Mouse (Mus musculus): ENCODE results near the gene Dnajb14. TPM values are rescaled to one million over a fixed set of nuclear protein-coding genes. Genes with fewer than 3 reads are reported as not detected.

The Dnajb14 gene
- polyA plus RNA-seq, 1 experiment from 2014 or later: 7.0 TPM

DNA sequence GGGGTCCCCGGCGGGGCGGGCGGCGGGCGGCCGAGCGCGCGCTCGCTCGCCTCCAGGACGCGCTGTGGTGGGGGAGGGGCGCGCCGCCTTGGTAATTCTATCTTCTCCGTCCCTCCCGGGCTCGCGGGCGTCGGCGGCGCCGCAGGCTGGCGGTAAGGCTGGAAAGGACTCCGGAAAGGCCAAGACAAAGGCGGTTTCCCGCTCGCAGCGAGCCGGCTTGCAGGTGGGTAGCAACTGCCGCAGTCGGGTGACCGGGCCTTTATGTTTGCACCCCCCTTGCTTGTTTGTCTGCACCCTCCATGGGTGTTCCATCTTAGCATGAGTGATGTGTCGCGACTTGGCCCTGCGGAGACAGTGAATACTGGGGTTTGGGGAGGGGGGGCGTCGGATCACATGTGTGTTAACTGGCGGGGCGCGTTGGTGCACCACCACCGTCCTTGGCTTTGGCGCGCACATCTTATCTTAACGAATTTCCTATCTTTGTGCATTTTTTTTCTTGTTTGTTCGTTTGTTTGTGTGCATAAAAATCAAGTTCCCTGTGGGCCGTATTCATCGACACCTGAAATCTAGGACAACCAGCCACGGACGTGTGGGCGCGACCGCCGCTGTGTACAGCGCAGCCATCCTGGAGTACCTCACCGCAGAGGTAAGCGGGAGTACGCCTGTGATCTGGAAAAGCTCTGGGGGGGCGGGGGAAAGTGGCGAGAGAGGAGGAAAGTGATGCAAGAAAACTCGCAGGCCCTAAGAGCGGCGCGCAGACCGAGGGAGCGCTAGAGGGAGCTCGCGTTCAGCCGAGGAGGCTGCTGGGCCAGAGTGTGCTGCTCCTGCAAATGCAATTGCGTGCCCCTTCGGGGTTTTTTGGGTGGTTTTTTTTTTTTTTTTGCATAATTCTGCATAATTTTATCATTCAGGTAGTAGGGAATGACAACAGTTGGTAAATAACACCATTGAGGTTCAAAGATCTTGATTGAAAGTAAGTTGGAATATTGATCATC is 2.2 kb upstream of the Dnajb14 start:
- Histone ChIP-seq H3K4me1 (replicated peaks) (peaks cover 33% of the 10 kb centered on the region), H3K27me3 (ENCODE audit: insufficient read depth, poor library complexity, severe bottlenecking) (no peaks in the 10 kb centered on the region), H3K4me3 (peak overlapping the region; percentile 89), H3K9me3 (no peaks in the 10 kb centered on the region), H3K36me3 (peaks cover 11% of the 10 kb centered on the region), H3K27ac (peak overlapping the region; percentile 99)
- peak; percentile 88 for DNase-seq (ENCODE audit: low spot score)
- WGBS: under 1% methylated on average over 74 of the region's 74 CpGs

DNA sequence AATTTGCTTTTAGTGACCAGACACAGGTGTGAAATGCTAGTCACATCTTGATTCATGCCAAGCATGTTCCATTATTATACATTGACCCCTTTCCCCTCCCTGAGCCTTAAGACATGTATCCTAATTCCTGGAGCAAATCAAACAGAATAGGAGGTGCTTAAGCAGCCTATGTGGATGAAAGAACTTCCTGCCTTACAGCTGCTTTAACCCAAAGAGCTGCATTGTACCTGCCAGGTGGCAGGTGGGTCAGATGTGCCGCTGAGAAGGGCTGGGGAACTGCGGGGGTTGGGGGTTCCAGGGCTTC is 390 bp upstream of the Dnajb14 start:
- H3K4me1 ChIP-seq (replicated peaks): peaks cover 33% of the 10 kb centered on the region
- no peaks in the 10 kb centered on the region for H3K9me3 ChIP-seq
- peak overlapping the region; percentile 97 for H3K27ac ChIP-seq
- DNase-seq (ENCODE audit: low spot score): no peak
- H3K36me3 ChIP-seq: peaks cover 11% of the 10 kb centered on the region
- no peaks in the 10 kb centered on the region for H3K27me3 ChIP-seq (ENCODE audit: insufficient read depth, poor library complexity, severe bottlenecking)
- WGBS: 0% methylated on average over 2 of the region's 2 CpGs
- peak overlapping the region; percentile 80 for H3K4me3 ChIP-seq

- H3K36me3 ChIP-seq: peaks cover 11% of the 10 kb centered on the region
- peaks cover 33% of the 10 kb centered on the region for H3K4me1 ChIP-seq (replicated peaks)
- 5% methylated on average over 26 of the region's 26 CpGs for WGBS
- peak overlapping the region; percentile 97 for H3K27ac ChIP-seq
- H3K9me3 ChIP-seq: no peaks in the 10 kb centered on the region
- no peak for DNase-seq (ENCODE audit: low spot score)
- peak overlapping the region; percentile 80 for H3K4me3 ChIP-seq
- no peaks in the 10 kb centered on the region for H3K27me3 ChIP-seq (ENCODE audit: insufficient read depth, poor library complexity, severe bottlenecking)
Observed at GRCm38 (mm10) chr3:137868094-137868913, 829 bp downstream of the Dnajb14 start.

DNA sequence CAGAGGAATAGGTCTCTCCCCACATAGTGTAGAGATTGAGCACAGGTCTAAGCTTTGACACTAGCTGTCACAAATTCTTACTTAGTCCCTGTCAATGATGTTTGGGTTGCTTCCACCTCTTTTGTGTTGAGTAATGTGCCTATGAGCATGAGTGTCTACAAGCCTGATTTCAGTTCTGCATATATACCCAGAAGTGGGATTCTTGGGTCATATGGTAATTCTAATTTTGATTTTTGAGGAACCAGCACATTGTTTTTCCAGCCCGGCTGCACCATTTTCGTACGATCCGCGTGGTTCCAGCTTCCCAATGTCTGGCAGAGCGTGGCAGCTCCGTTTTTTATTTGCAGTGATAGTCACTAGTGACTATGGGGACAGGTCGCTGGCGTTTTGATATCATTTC is 1.9 kb downstream of the Dnajb14 start:
- Histone ChIP-seq H3K27me3 (ENCODE audit: insufficient read depth, poor library complexity, severe bottlenecking) (no peaks in the 10 kb centered on the region), H3K36me3 (peaks cover 16% of the 10 kb centered on the region), H3K27ac (no peak overlapping the region), H3K4me3 (no peak overlapping the region), H3K4me1 (replicated peaks) (peaks cover 27% of the 10 kb centered on the region), H3K9me3 (no peaks in the 10 kb centered on the region)
- DNase-seq (ENCODE audit: low spot score): no peak
- 93% methylated on average over 9 of the region's 9 CpGs for WGBS

DNA sequence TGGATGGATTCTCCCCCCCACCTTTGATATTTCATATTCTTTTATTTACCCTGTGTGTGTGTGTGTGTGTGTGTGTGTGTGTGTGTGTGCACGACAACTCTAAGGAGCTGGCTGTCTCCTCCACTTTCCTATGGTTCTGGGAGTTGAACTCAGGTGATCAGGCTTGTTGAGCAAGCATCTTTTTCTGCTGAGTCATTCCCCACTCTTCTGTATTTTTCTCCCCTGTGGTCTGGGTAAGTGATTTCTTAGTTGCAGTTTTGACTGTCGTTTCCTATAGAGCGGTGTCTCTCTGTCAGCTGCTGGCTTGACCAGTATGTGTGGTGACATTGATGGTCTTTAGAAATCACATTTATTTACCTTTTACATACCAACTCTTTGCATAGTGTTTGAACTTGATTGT is 11.8 kb downstream of the Dnajb14 start:
- Histone ChIP-seq H3K27ac (no peak overlapping the region), H3K9me3 (0 out of 2 replicates have a peak, but pooled peaks cover 3% of the 10 kb centered on the region), H3K27me3 (ENCODE audit: insufficient read depth, poor library complexity, severe bottlenecking) (no peaks in the 10 kb centered on the region), H3K4me1 (replicated peaks) (no peaks in the 10 kb centered on the region), H3K4me3 (no peak overlapping the region), H3K36me3 (peaks cover 13% of the 10 kb centered on the region)
- WGBS: 86% methylated on average over 3 of the region's 3 CpGs
- no peak for DNase-seq (ENCODE audit: low spot score)

GRCm38 (mm10) chr3:137880109-137880748 is 12.8 kb downstream of the Dnajb14 start:
- Histone ChIP-seq H3K9me3 (0 out of 2 replicates have a peak, but pooled peaks cover 3% of the 10 kb centered on the region), H3K4me1 (replicated peaks) (no peaks in the 10 kb centered on the region), H3K4me3 (no peak overlapping the region), H3K27ac (no peak overlapping the region), H3K36me3 (peaks cover 12% of the 10 kb centered on the region), H3K27me3 (ENCODE audit: insufficient read depth, poor library complexity, severe bottlenecking) (no peaks in the 10 kb centered on the region)
- no peak for DNase-seq (ENCODE audit: low spot score)
- WGBS: 90% methylated on average over 4 of the region's 4 CpGs

DNA sequence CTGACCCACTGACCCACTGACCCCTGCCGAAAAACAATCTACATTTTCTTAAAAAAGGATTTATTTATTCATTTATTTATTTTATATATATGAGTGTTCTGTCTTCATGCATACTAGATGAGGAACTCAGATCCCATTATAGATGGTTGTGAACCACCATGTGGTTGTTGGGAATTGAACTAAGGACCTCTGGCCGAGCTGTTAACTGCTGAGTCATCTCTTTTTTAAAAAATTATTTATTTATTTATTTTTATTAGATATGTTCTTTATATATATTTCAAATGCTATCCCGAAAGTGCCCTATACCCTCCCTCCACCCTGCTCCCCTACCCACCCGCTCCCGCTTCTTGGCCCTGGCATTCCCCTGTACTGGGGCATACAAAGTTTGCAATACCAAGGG is 13.6 kb downstream of the Dnajb14 start:
- H3K27me3 ChIP-seq (ENCODE audit: insufficient read depth, poor library complexity, severe bottlenecking): no peaks in the 10 kb centered on the region
- WGBS: 94% methylated on average over 5 of the region's 5 CpGs
- H3K36me3 ChIP-seq: peaks cover 9% of the 10 kb centered on the region
- H3K9me3 ChIP-seq: 0 out of 2 replicates have a peak, but pooled peaks cover 3% of the 10 kb centered on the region
- H3K4me1 ChIP-seq (replicated peaks): no peaks in the 10 kb centered on the region
- no peak for DNase-seq (ENCODE audit: low spot score)
- H3K4me3 ChIP-seq: no peak overlapping the region
- H3K27ac ChIP-seq: no peak overlapping the region

GRCm38 (mm10) chr3:137887961-137888360 is 20.5 kb downstream of the Dnajb14 start:
- DNase-seq (ENCODE audit: low spot score): no peak
- Histone ChIP-seq H3K27me3 (ENCODE audit: insufficient read depth, poor library complexity, severe bottlenecking) (no peaks in the 10 kb centered on the region), H3K4me3 (no peak overlapping the region), H3K36me3 (peaks cover 17% of the 10 kb centered on the region), H3K27ac (no peak overlapping the region), H3K9me3 (no peaks in the 10 kb centered on the region), H3K4me1 (replicated peaks) (no peaks in the 10 kb centered on the region)
- WGBS: 71% methylated on average over 7 of the region's 7 CpGs

DNA sequence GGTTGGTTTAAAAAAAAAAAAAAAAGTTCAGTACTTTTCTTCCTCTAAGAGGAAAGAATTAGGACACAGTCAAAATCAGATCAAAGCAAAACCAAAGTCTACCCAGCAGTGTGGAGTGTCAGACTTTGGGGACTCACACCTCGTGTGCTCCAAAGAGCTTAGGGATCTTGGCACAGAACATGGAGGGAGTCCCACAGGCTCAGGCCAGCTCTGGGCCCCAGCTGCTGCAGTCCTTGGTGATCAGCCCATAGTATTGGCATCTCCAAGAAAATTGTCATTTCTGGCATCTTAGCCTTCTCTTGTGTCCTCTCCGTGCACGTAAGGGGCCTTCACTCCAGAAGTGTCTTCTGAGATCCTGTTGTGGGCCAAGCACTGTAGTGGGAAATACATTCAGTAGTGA is 23.6 kb downstream of the Dnajb14 start:
- H3K27ac ChIP-seq: no peak overlapping the region
- H3K36me3 ChIP-seq: peaks cover 37% of the 10 kb centered on the region
- no peaks in the 10 kb centered on the region for H3K4me1 ChIP-seq (replicated peaks)
- DNase-seq (ENCODE audit: low spot score): no peak
- 0 out of 2 replicates have a peak, but pooled peaks cover 4% of the 10 kb centered on the region for H3K9me3 ChIP-seq
- WGBS: 80% methylated on average over 3 of the region's 3 CpGs
- H3K27me3 ChIP-seq (ENCODE audit: insufficient read depth, poor library complexity, severe bottlenecking): no peaks in the 10 kb centered on the region
- no peak overlapping the region for H3K4me3 ChIP-seq

DNA sequence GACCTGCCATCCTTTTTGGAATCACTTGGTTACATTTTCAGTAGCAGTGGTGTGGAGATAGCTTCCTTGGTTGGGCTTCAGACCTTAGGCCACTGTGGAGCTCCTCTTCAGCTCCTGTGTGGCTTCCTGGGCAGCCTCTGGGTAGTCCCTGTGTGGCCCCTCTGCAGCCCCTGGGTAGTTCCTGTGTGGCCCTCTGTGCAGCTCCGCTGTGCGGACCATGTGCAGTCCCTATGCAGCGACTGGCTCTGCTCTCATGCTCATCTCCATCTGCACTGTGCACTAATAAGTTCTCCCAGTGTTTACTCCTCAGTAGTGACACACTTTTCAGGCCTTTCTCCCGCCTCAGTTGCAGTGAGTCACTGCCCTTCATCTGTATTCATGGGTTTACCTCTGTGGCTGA is 24.6 kb downstream of the Dnajb14 start:
- H3K4me3 ChIP-seq: no peak overlapping the region
- H3K9me3 ChIP-seq: 0 out of 2 replicates have a peak, but pooled peaks cover 4% of the 10 kb centered on the region
- H3K4me1 ChIP-seq (replicated peaks): no peaks in the 10 kb centered on the region
- H3K36me3 ChIP-seq: peaks cover 37% of the 10 kb centered on the region
- whole genome bisulfite sequencing: 93% methylated on average over 4 of the region's 4 CpGs
- no peak for DNase-seq (ENCODE audit: low spot score)
- no peaks in the 10 kb centered on the region for H3K27me3 ChIP-seq (ENCODE audit: insufficient read depth, poor library complexity, severe bottlenecking)
- no peak overlapping the region for H3K27ac ChIP-seq

DNA sequence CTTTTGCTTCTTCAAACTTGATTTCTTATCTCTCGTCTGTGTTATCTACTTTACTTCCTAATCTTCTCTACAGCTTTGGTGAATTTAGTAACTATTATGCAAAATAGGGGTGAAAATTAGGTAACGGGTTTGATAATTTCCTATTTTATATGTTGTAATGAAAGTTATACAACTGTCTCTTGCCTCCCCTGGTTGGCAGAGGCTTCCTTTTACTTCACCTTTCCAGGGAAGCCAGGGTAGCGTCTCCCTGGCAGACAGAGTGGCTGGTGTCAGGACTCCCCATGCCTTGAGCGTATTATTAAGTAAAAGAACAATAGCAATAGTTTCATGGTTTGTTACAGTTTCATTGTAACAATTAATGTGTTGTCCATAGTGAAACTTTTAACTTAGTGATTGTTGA is 26.3 kb downstream of the Dnajb14 start:
- Histone ChIP-seq H3K9me3 (0 out of 2 replicates have a peak, but pooled peaks cover 4% of the 10 kb centered on the region), H3K4me3 (no peak overlapping the region), H3K4me1 (replicated peaks) (no peaks in the 10 kb centered on the region), H3K36me3 (peaks cover 42% of the 10 kb centered on the region), H3K27ac (no peak overlapping the region), H3K27me3 (ENCODE audit: insufficient read depth, poor library complexity, severe bottlenecking) (no peaks in the 10 kb centered on the region)
- WGBS: 87% methylated on average over 4 of the region's 4 CpGs
- no peak for DNase-seq (ENCODE audit: low spot score)

DNA sequence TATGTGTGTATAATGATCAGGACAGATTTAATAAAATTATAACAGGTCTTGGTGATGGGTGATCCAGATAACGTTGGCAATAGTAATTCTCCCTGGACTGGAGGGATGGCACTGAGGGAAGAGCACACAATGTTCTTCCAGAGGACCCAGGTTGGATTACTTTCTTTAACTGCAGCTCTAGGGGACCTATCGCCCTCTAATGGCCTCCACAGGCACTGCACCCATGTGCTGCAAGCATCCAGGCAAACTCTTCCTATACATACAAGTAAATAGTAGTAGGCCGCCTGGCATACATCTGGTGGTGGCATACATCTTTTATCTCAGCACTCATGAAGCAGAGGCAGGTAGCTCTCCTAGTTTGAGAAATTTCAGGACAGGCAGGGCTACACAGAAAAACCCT is 27.7 kb downstream of the Dnajb14 start:
- 0 out of 2 replicates have a peak, but pooled peaks cover 4% of the 10 kb centered on the region for H3K9me3 ChIP-seq
- no peaks in the 10 kb centered on the region for H3K27me3 ChIP-seq (ENCODE audit: insufficient read depth, poor library complexity, severe bottlenecking)
- no peak for DNase-seq (ENCODE audit: low spot score)
- peaks cover 29% of the 10 kb centered on the region for H3K36me3 ChIP-seq
- WGBS: 91% methylated on average over 3 of the region's 3 CpGs
- H3K4me1 ChIP-seq (replicated peaks): no peaks in the 10 kb centered on the region
- no peak overlapping the region for H3K4me3 ChIP-seq
- no peak overlapping the region for H3K27ac ChIP-seq
